Mouse (Mus musculus) layer of hippocampus, adult 18-20 months (tissue): Measurements from ENCODE around the gene Cmpk1. TPM values are rescaled to one million over a fixed set of nuclear protein-coding genes. Genes with fewer than 3 reads are reported as not detected.

Source experiments
- total RNA-seq, 2 experiments: library from RNA; stranded (reverse); gene quantifications; 2 replicates each; pipeline ENCODE4 v1.2.3; 2021

The Cmpk1 gene
- total RNA-seq, 2 experiments from 2014 or later: 64.1 to 68.5 TPM

Other genes starting within 250 kb of the Cmpk1 start
- not detected for gene Gm12830, start 165.5 kb downstream of the Cmpk1 start, total RNA-seq
- gene Foxd2, start 78.4 kb downstream of the Cmpk1 start, total RNA-seq: under 1 TPM; 0.20 to 0.27 TPM
- gene Foxe3, start 61.2 kb downstream of the Cmpk1 start, total RNA-seq: not detected
- under 1 TPM; 0.15 to 0.20 TPM for gene Stil, start 12.9 kb upstream of the Cmpk1 start, total RNA-seq
- 1 to 10 TPM in 1 of 2 experiments, under 1 TPM in 1; 0.84 to 1.3 TPM for gene Tal1, start 69.2 kb upstream of the Cmpk1 start, total RNA-seq
- gene Pdzk1ip1, start 101.5 kb upstream of the Cmpk1 start, total RNA-seq: under 1 TPM; 0.41 to 0.67 TPM
- 1 to 10 TPM; 6.7 to 7.5 TPM for gene Cyp4x1, start 147.0 kb upstream of the Cmpk1 start, total RNA-seq